Mouse (Mus musculus) frontal cortex, postnatal 25 days (tissue): ENCODE data around the gene Vmn2r120.
"Not testable (repeated sequence)": the region's sequence is repeated elsewhere in the genome, so short reads cannot be mapped to it uniquely, and the experiment has no call there.

ENCODE experiments used
- DNase-seq, 2 experiments: peaks; one replicate each; pipeline ENCODE4 v3.0.0; 2022; ENCODE audit warnings: low spot score in 2 of 2

The Vmn2r120 gene

DNA sequence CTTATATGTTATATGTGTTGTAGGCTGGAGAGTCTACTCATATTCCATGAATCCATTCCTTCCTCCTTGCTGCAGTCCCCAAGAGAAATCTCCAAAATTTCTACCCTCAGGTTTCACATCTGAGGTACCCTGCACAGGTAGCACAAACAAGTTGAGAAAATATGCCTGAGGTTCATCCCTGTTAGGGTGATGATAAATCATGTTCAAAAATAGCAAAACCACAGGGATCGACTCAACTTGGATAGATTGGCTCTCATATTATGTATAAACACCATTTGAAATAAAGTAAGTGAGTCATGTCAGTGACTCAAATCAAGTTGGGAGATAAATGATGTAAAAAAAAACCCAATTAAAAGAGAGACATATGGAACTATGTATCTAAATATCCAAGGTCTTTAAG is at the start of gene Vmn2r120:
TSS of gene Vmn2r120 (minus strand) at position 101 of the 400 bp plus-strand sequence.
- DNase-seq = no peak

DNA sequence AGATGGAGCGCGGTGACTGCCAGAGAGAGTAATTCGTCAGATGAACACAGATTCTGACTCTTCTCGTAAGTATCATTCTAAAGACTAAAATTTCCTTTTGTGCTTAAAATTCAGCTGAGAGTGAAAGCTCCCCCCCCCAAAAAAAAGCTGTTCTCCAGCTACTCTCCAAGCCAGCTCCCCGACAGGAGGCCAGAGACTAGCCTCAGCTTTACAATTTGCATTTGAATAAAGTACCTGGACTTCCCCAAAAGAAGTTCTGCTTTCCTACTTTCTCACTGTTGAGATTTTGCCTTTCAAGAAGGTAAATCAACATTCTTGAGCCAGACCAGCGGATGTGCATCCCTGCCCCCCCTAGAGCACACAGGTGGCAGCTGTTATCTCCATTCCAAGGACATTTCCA is 42.0 kb upstream of the Vmn2r120 start:
- DNase-seq = not testable (repeated sequence)

DNA sequence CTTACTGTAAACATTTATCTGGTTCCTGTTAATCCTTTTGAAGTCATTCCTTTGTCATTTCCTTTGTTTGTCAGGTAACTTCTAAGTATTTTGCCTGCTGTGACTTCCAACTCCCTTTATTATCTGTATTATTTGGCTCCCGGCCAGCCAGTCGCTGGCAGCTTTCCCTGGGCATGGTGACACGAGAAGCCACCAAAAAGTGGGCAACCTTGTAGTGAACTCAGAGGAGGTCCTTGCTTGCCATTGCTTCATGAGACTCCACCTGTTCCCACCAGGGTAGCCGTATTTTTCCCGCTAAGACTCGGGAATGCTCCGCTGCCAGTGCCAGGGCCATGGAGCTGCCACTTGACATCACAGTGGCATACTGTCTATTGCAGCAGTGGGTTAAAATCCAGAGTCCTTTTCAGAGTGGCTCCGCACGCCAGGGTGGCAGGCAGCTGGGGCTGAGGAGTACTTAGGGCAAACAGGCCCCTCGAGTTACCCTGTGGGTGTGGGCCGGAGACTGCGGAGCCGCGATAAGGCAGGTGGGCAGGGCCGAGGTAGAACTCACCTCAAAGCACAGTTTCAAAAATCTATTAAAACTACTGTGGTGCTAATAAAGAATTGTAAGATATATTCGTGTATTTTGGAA is 28.9 kb upstream of the Vmn2r120 start:
- no peak for DNase-seq
